21 mouse cellular contexts compared by ENCODE assay signal in genomic region chr15:98066602-98067001, GRCm38 (mm10). TPM values are rescaled to one million over a fixed set of nuclear protein-coding genes. Genes with fewer than 3 reads are reported as not detected.
DNase-seq lines count a peak whose midpoint lies in the region; ATAC-seq and TF ChIP-seq lines count a peak whose summit lies in the region.
"Had no signal": no experiment of that assay in that cellular context is flagged by ENCODE, and none has a peak within 500 bp of the region (broad histone marks: within the 10 kb centered on the region; RNA-seq: fewer than 3 reads in every experiment).

No protein-coding gene starts in this region.

- no peak for TF ChIP-seq POLR2A in spleen, adult 2 months (IDR thresholded peaks at IDR 0.05; ENCODE audit: low read depth, low read length)

- DNase-seq in spleen, adult 2 months (ENCODE audit: low read depth in 1 of 2, low spot score in 2 of 2): no peak
- no peak for DNase-seq in spleen, adult 18-20 months
- DNase-seq in naive thymus-derived CD4-positive, alpha-beta T cell, adult 2 months (ENCODE audit: low read depth): peak; percentile 48
- DNase-seq in thymus, postnatal 14 days: peak; percentile 66
- no peak for DNase-seq in MN1 (ENCODE audit: low spot score)
- DNase-seq: cerebellum, adult 9-11 months; gastrocnemius, postnatal 14 days; kidney, adult 8-10 months; kidney, postnatal 14 days; liver; right cerebral cortex, postnatal 4 days had no signal

- H3K36me3 ChIP-seq in spleen, adult 2 months (ENCODE audit: control insufficient read depth, insufficient read depth, low read length): peaks cover 41% of the 10 kb centered on the region
- peaks cover 22% of the 10 kb centered on the region for H3K36me3 ChIP-seq in intestine, embryonic 16.5 days (ENCODE audit: control insufficient read depth, insufficient read depth, low read length)

- peak overlapping the region; percentile 1; the same call in 1 of the 2 replicates for H3K27ac ChIP-seq in spleen, adult 2 months (ENCODE audit: insufficient read depth, low read length)
- no peak overlapping the region for H3K27ac ChIP-seq in intestine, embryonic 16.5 days (ENCODE audit: low read length)
- H3K27ac ChIP-seq: embryonic facial prominence, embryonic 15.5 days; limb, embryonic 10.5 days; liver, embryonic 15.5 days; macrophage; midbrain, embryonic 15.5 days; neural tube, embryonic 13.5 days; stomach, postnatal 0 days had no signal

- ATAC-seq in intestine, embryonic 16.5 days: no peak
- ATAC-seq in erythroid progenitor cell, adult 5-6 weeks (replicated peaks; ENCODE audit: low FRiP score, poor library complexity, severe bottlenecking): no peak
- ATAC-seq: forebrain, embryonic 16.5 days; midbrain, embryonic 15.5 days had no signal

- no peak overlapping the region for H3K4me2 ChIP-seq in intestine, embryonic 16.5 days (ENCODE audit: low read depth, low read length)
- H3K4me2 ChIP-seq: embryonic facial prominence, embryonic 15.5 days; liver, embryonic 15.5 days; midbrain, embryonic 15.5 days; neural tube, embryonic 13.5 days had no signal

- no peaks in the 10 kb centered on the region for H3K4me1 ChIP-seq in spleen, adult 2 months (ENCODE audit: control insufficient read depth, insufficient read depth, insufficient read length)
- no peaks in the 10 kb centered on the region for H3K4me1 ChIP-seq in intestine, embryonic 16.5 days (ENCODE audit: control insufficient read depth, insufficient read depth, low read length)
- H3K4me1 ChIP-seq: embryonic facial prominence, embryonic 15.5 days; limb, embryonic 10.5 days; liver, embryonic 15.5 days; midbrain, embryonic 15.5 days; neural tube, embryonic 13.5 days had no signal

- H3K9ac ChIP-seq in intestine, embryonic 16.5 days (ENCODE audit: low read depth, low read length): no peak overlapping the region
- H3K9ac ChIP-seq: embryonic facial prominence, embryonic 15.5 days; liver, embryonic 15.5 days; midbrain, embryonic 15.5 days; neural tube, embryonic 13.5 days had no signal

- no peak overlapping the region for H3K4me3 ChIP-seq in spleen, adult 2 months (ENCODE audit: extremely low read depth, insufficient read depth, insufficient read length)
- H3K4me3 ChIP-seq in intestine, embryonic 16.5 days (ENCODE audit: low read length): no peak overlapping the region
- H3K4me3 ChIP-seq: embryonic facial prominence, embryonic 15.5 days; limb, embryonic 10.5 days; liver, embryonic 15.5 days; midbrain, embryonic 15.5 days; neural tube, embryonic 13.5 days had no signal

- 67% methylated on average over 12 of the region's 12 CpGs for WGBS in spleen, adult 2 months
- WGBS in intestine, embryonic 16.5 days: 96% methylated on average over 12 of the region's 12 CpGs

- H3K27me3 ChIP-seq in spleen, adult 2 months (ENCODE audit: control insufficient read depth, insufficient read depth, low read length): no peaks in the 10 kb centered on the region
- H3K27me3 ChIP-seq in intestine, embryonic 16.5 days (replicated peaks; ENCODE audit: control insufficient read depth, insufficient read depth, low read length): no peaks in the 10 kb centered on the region
- H3K27me3 ChIP-seq: embryonic facial prominence, embryonic 15.5 days; liver, embryonic 15.5 days; midbrain, embryonic 15.5 days; neural tube, embryonic 13.5 days had no signal

- TF ChIP-seq CTCF in spleen, adult 2 months (IDR thresholded peaks at IDR 0.05; ENCODE audit: extremely low read depth, insufficient read depth, insufficient read length, insufficient replicate concordance): no peak

- H3K9me3 ChIP-seq in intestine, embryonic 16.5 days (ENCODE audit: control insufficient read depth, low read length): no peaks in the 10 kb centered on the region
- H3K9me3 ChIP-seq: embryonic facial prominence, embryonic 15.5 days; limb, embryonic 10.5 days; liver, embryonic 15.5 days; midbrain, embryonic 15.5 days; neural tube, embryonic 13.5 days had no signal

RNA-seq across cellular contexts. Expression of gene Pfkm, which starts 25.8 kb away (rescaled TPM):
- 6.4 and 7.8 TPM in 2 replicates for polyA plus RNA-seq in spleen, adult 2 months (2012; rRNA removed)
- polyA plus RNA-seq in intestine, embryonic 16.5 days (2015; fragmentation: Nextera tagmentation; extraction: Ambion mirVana): 30.5 and 31.7 TPM in 2 replicates
- 4.3 and 8.8 TPM in 2 replicates for total RNA-seq in erythroid progenitor cell, adult 5-6 weeks (2015; ENCODE audit: low replicate concordance)
- total RNA-seq in erythroid progenitor cell, adult 5-6 weeks (2017; ENCODE audit: low replicate concordance): 17.8 and 22.8 TPM in 2 replicates

RNA-seq across cellular contexts. Expression of gene Senp1, which starts 26.9 kb away (rescaled TPM):
- 9.9 and 11.4 TPM in 2 replicates for polyA plus RNA-seq in spleen, adult 2 months (2012; rRNA removed)
- polyA plus RNA-seq in intestine, embryonic 16.5 days (2015; fragmentation: Nextera tagmentation; extraction: Ambion mirVana): 18.0 and 20.2 TPM in 2 replicates
- total RNA-seq in erythroid progenitor cell, adult 5-6 weeks (2015; ENCODE audit: low replicate concordance): 35.0 and 47.4 TPM in 2 replicates
- 42.2 and 49.9 TPM in 2 replicates for total RNA-seq in erythroid progenitor cell, adult 5-6 weeks (2017; ENCODE audit: low replicate concordance)

Comparison
In these comparisons a context has a peak if more than half of its experiments do, and no peak if none do; other contexts are left out.
1. DNase-seq: peak in naive thymus-derived CD4-positive, alpha-beta T cell, adult 2 months (single experiment) and thymus, postnatal 14 days (single experiment); none in spleen, adult 2 months (0 of 2), spleen, adult 18-20 months (0 of 2) and MN1 (single experiment).